Mouse (Mus musculus): ENCODE results near the gene Vmn1r215. TPM values are rescaled to one million over a fixed set of nuclear protein-coding genes. Genes with fewer than 3 reads are reported as not detected.
A peak's percentile ranks its signal among the peaks of the same experiment; 100 is the strongest.
"Not testable (repeated sequence)": the region's sequence is repeated elsewhere in the genome, so short reads cannot be mapped to it uniquely, and the experiment has no call there.

The Vmn1r215 gene
- not detected for total RNA-seq (2021)
- long read RNA-seq, experiment 1: 0 reads
- long read RNA-seq, experiment 2: 0 reads

GRCm38 (mm10) chr13:23067725-23068124 lies at the start of gene Vmn1r215:
Gene Vmn1r215 (plus strand): TSS chr13:23068025.
- intact Hi-C loops (cut with DNase I): no loop called here
- no peak for DNase-seq (ENCODE audit: low spot score in 2 of 2)

DNA sequence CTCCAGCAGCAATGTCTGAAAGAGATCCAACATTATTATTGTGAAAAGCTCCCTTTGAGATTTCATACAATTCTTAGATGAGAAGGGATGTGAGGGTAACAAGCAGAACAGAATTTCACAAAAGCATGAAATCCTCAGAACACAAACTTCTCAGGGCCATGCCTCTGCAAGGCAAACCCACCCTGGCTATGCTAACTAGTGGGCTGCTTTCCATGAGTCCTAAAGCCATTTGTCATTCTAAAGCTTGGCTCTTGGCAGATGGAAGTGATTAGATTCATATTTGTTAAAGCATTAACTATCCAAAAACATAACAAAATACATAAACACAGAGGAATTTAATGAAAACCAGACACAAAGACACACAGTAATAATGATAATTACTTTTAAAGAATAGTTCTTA lies 49.7 kb upstream of the Vmn1r215 start:
- DNase-seq (ENCODE audit: low spot score in 2 of 2): no peak
- intact Hi-C loops (cut with DNase I): no loop called here

DNA sequence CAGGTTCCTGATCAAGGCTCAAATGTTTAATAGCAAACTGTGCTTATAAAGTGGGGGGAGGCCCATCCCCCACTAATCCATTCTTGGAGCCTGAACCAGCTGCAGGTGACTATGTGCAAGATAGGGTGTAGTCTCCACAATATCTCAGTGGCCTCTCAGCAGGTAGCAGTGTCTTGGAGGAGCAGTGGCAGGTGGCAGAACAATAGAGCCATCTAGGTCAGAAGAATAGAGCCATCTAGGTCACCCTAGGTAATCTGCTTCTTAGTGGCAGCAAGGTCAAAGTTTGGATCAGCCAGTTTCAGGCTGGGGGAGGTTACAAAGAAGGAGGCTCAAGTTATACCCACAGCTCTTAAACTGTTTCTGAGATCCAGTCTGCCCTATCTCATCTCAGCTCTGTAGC lies 43.0 kb upstream of the Vmn1r215 start:
- no peak for DNase-seq (ENCODE audit: low spot score in 2 of 2)
- intact Hi-C loops (cut with DNase I): no loop called here

DNA sequence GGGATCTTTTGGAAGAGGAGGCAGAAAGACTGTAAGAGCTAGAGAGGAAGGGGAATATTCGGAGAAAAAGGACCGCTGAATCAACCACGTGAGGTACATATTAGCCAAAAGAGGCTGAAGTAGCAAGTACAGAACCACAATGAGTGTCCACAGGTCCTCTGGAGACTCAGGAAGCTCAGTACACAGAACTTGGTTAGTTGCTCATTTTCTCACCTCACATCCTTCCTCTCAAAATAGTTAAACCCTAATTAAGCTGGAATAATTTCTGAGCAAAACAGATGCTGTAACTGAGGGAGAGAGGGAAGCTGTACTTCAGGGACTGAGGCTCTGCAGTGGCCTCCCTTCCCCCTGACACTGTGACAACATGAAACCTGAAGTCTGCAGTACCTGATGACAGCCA lies 37.7 kb upstream of the Vmn1r215 start, which contains the start of gene Vmn1r214:
Vmn1r214 (plus strand) TSS at position 301 of the 400 bp plus-strand sequence.
- DNase-seq (ENCODE audit: low spot score in 2 of 2): no peak
- intact Hi-C loops (cut with DNase I): no loop called here

DNA sequence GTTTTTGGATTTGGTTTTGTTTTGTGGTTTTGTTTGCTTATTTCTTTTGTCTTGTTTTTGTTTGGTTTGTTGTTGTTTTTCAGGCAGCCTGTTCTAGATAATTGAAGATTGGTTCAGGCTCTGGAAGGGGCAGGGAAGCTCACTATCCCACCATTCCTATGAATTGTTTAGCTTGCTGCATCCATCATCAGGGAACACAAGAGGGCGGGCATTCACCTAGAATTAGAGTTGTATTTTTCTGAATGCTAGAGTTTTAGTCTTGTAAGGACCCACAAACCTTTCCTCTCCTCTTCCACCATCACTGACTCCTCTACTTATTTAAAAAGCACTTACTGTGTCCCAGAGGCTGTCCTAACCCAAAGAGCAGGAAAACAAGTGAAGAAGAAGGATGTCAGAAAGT lies 10.0 kb upstream of the Vmn1r215 start:
- intact Hi-C loops (cut with DNase I): no loop called here
- peak; percentile 4 to 8 for DNase-seq (ENCODE audit: low spot score in 2 of 2)

DNA sequence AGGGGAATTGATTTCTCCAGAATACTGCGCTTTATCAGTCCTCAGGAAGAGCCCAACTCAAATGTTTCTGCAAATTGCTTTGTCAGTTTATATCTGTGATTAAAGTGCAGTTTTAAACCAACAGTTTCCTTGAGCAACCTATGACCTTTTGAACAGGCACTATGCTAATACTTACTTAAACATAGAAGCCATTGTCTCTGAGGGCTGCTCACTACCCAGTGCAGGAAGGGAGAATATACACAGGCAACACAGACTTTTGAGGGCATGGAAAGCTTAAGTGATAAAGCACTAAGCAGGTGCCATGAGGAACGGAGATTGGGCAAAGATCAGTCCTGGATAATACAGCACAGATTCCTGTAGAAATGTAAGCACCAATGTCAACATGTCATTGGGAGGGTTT lies 1.5 kb downstream of the Vmn1r215 start:
- intact Hi-C loops (cut with DNase I): no loop called here
- no peak for DNase-seq (ENCODE audit: low spot score in 2 of 2)

- no peak for DNase-seq (ENCODE audit: low spot score in 2 of 2)
- intact Hi-C loops (cut with DNase I): no loop called here
Measured at GRCm38 (mm10) chr13:23094386-23094785, 26.6 kb downstream of the Vmn1r215 start.

- intact Hi-C loops (cut with DNase I); DNase-seq (ENCODE audit: low spot score in 2 of 2): not testable (repeated sequence)
Measured at GRCm38 (mm10) chr13:23118126-23118525, 50.3 kb downstream of the Vmn1r215 start, which contains the start of gene Vmn1r217. Gene Vmn1r217 (minus strand): TSS chr13:23118226.

GRCm38 (mm10) chr13:23120611-23121010 lies 52.8 kb downstream of the Vmn1r215 start:
- intact Hi-C loops (cut with DNase I): no loop called here
- no peak for DNase-seq (ENCODE audit: low spot score in 2 of 2)

Other genes with a start within 250 kb of the Vmn1r215 start
- not detected for gene Vmn1r210, start 236.7 kb upstream of the Vmn1r215 start, total RNA-seq (2021)
- not detected for gene Vmn1r211, start 210.5 kb upstream of the Vmn1r215 start, total RNA-seq (2021)
- gene Vmn1r212, start 183.8 kb upstream of the Vmn1r215 start, total RNA-seq (2021): not detected
- not detected for gene Vmn1r213, start 60.4 kb upstream of the Vmn1r215 start, total RNA-seq (2021)
- gene Vmn1r214, start 37.6 kb upstream of the Vmn1r215 start, total RNA-seq (2021): not detected
- not detected for gene Vmn1r217, start 50.2 kb downstream of the Vmn1r215 start, total RNA-seq (2021)
- gene Vmn1r218, start 65.1 kb downstream of the Vmn1r215 start, total RNA-seq (2021): not detected
- not detected for gene Vmn1r219, start 91.3 kb downstream of the Vmn1r215 start, total RNA-seq (2021)
- gene Vmn1r220, start 120.0 kb downstream of the Vmn1r215 start, total RNA-seq (2021): not detected
- not detected for gene Vmn1r221, start 146.1 kb downstream of the Vmn1r215 start, total RNA-seq (2021)
- not detected for gene Vmn1r222, start 167.9 kb downstream of the Vmn1r215 start, total RNA-seq (2021)
- not detected for gene Vmn1r223, start 179.1 kb downstream of the Vmn1r215 start, total RNA-seq (2021)

Data from left cerebral cortex, postnatal 14 days (tissue).